Mouse (Mus musculus) embryo, embryonic 10.5 days (tissue): Measurements from ENCODE around the gene Mrm3.
A peak's percentile ranks its signal among the peaks of the same experiment; 100 is the strongest.
"Not testable (repeated sequence)": the region's sequence is repeated elsewhere in the genome, so short reads cannot be mapped to it uniquely, and the experiment has no call there.

Experiments
- DNase-seq: peaks from one replicate; pipeline ENCODE4 v3.0.0-alpha.2; 2015; ENCODE audit warnings: low spot score

The Mrm3 gene

DNA sequence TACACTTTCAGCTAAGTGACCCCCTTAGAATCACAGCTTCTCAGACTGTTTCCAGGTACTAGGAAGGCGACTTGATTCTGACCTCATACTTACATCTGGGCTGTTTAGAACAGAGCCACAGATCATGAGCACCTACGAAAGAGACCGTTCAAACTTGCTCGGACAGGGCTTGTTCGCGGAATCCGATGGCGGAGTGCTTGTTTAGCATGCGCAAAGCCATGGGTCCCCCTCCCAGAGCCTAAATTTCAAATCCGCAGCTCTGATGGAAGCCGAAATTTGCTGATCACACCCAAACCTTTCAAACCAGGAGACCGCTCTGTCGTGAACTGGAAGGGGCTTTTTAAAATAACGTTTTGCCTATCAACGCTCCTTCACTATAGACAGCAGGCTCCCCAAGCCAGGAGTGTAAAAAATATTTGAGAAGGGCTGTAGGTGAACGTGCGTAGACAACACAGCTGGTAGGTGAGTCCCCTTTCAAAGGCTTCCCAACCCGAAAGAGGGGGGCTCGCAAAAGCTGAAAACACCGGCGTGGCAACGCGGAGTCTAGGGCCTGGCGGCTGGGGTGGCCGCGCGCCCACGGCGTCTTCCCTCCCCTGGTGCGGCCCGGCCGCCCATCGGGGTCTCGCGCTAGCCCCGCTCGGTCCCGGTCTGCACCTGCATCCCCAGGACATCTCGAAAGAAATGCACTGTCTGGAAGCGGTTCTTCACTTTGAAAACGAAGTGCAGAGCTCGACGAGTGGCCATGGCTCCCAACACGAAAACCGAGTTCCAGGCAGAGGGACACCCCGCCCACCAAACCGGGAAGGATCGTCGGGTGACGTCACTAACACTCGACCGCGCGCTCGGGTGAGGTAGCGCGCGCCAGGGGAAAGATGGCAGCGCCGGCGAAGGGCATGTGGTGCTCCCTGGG is at the start of gene Mrm3, which contains the start of gene Glod4:
Gene Mrm3, plus strand, starts transcription at position 815 of the 910 bp plus-strand sequence.
Gene Glod4, minus strand, starts transcription at position 825 of the 910 bp plus-strand sequence.
- DNase-seq = peak; percentile 96

DNA sequence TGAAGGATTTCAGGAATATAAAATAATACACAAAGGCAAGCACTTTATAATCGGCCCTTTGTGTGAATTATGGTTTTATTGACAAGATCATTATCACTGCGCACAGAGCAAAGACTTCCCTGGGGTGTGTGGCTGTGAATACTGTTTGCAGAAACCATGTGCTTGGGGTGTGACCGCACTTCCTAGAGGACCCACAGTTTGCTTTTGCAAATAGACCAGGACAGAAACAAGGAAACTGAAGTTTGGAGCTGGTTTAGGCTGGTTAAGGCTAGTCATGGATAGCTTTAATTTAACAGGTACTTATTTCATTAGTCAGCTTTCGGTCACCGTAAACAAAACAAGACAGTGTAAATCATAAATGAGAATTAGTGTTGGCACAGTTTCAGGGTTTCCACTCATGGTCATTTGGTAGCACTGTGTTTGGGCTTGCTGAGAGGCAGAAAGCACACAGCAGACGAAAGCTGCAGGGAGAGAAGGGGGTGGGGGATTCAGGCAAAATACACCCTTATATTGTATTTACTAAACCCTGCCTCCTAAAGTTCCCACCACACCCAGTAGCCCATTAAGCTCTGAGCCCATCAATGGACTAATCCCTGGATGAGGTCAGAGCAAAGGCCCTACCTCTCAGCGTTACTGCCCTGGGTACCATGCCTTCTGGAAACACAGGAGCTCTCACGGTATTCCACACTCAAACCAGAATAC is 47.1 kb upstream of the Mrm3 start:
- no peak for DNase-seq

DNA sequence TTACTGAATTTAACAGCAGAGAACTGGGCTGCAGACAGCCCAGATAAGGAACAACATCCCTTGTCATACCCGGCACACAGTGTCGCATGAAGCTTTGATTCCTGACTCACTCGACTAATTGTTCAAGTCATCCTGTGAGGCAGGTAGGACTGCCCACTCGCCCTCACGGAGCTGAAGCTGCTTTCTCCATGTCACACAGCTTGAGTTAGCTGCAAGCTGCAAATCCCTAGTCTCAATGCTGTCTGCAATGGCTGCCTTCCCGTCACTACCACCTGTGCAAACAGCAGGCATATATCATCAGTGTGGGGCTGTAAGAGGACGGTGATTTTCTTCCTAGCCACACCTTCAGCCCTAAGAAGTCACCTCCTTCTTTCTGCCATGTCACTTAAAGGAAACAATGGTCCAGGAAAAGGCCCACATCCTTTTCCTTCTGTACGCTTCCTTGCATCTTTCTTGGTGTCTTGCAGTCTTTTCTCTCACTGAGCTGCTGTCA is 46.5 kb upstream of the Mrm3 start:
- DNase-seq = no peak

DNA sequence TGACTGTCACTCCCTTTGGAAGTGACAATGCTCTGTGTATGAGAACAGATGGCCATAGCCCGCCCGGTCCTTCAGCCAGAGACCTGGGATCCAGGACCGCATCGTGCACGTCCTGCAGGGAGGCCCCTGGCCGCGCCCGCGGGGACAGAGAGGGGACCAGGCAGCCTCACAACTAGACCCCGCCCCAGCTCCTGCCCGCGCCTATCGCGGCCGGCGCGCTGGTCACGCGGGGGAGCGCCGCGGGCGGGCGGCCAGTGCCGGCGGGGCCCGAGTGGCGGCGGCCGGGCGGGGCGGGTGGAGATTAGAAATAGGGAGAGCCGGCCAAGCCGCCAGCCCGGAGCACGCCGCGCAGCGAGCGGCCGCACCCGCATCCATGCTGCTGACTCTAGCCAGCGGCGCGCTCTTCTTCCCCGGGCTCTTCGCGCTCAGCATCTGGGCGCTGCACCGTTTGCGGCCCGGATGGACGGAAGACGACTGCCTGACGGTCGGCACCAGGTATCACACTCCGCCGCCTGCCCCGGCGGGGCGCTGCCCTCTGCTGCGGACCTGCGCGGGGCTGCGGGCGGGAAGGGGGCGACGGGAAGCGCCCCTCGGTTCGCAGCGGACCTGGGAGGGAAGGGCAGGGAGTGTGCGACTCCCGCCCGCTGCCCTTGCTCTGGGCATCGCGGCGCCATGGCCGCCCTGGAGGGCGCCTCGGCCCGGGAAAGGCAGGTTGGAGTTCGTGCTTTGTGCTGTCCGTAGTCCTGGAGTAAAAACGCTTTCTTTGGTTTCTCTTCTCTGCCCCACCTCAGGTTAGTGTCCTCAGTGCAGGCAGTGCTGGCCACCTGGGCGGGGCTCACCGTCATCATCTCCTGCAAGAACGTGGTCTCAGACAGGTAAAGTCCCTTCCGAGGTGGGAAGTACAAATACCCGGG is 41.5 kb upstream of the Mrm3 start:
- DNase-seq = peak; percentile 87

DNA sequence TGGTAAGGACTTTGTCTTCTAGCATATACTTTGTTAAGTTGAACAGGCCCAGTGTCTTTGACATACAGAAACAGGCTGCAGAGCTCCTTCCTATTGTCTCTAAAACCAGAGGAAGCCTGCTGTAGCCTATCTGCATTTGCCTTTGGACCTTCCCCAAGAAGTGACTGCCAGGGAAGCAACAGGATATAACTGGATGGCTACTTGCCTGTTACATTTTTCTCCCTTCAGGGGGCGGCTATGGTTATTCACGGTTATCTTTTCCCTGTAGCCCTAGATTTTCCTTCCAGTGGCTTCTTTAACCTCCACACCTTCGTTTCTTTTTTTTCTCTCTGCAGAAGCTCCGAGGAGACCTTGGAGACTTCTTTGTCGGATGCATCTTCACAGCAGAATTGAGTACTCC is 36.7 kb upstream of the Mrm3 start:
- no peak for DNase-seq

DNA sequence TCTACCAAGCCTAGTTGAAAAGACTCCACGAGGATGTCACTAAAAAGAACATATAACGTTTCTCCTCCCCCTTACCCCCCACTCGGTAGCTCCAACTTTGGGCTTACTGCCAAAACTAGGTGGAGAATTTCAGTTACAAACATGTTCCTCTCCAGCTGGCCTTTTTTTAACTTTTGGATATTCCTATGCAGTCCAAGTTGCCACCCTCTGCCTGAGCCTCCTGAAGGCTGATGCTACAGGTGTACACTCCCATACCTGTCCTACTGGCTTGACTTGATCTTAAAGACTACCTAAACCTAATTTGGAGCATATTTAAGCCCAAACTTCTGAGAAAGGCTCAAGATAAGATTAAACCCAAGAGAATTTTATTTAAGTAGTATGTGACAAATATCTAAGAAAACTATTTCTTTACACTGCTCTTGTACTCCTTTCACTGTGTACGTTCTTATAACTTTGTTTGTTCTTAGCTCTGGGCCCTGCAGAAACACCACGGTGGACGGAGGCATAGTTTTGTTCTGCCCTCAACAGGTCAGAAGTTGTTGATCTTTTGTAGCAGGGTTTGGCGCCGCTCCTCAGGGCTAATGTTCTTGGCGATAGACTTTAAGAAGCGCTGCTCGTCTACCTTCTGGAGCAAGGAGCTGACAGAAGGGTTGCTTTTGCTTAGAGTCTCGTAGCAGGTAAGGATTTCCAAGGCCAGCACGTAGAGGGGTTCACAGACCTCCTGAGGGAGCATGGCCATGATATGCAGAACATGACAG is 33.1 kb upstream of the Mrm3 start:
- no peak for DNase-seq

DNA sequence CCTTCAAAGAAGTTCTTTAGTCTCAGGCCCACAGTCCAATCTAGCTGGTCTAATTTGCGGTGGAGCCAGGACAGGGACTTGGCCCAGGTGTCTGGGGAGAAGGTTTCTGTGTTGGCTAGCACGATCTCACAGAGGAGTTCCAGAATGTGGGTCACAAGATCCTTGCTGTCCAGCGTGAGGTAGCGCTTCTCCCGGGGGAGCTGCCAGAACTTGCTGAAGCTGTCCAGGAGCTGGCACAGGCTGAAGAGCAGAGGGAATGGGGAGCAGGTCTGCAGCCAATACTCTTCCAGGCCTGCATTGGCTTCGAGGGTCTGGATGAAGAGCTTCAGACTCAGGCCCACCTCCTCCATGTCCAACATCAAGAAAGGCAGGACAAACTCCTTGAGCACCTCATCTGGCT is 31.9 kb upstream of the Mrm3 start:
- DNase-seq = not testable (repeated sequence)

DNA sequence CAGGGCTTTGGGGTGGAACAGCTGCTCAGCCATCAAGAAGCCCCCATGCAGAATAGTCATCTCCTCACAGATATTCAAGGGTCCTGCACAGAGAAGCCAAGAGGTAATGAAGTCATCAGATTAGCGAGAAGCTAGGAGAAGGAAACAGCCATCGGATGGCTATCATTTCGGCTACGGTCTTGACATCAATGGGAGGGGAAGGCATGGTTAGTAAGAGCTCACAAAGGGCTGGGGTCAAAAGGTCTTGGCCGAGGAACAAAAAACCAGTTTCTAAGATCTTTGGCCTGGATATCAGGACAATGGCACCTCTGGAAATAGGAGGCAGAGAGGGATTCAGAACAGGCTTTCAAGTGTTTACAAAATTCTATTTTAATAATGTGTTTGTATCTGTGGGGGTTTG is 29.7 kb upstream of the Mrm3 start:
- peak; percentile 52 for DNase-seq

DNA sequence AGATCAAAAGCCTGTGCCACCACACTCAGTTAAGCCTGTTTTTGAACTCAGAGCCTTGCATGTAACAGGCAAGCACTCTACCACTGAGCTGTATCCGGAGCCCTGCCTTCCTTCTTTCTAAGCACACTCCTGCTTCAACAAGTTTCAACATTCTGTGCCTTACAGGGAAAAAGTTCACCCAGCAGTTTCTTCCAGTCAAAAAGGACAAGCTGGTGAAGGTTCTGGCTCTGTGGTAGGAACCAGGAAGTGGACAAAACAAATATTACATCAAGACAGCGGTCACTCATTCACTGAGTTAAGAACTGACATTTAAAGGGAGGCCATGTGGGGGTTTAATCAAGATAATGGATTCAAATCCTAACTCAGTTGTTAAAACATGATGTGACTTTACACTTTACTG is 28.5 kb upstream of the Mrm3 start:
- no peak for DNase-seq

DNA sequence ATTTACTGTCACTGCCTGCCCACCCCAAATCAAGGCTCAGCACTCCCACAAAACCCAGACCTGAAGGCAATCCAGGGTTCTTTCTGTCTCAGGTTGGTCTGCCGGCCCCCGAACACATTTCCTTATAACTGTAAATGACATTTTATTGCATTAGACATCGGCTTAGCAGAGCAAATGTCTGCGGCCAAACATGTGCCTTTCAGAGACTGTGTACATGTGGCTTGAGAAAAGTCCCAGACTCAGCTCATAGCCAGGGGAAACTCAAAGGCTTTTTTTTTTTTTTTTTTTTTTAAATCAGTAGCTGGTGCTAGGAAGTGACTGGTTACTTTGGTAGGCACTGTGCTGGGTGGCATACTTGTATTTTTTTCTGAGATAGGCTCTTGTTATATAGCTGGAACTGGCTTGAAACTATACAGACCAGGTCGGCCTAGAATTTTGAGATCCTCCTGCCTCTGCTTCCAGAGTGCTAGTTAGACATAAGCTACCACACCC is 27.4 kb upstream of the Mrm3 start:
- DNase-seq = no peak

DNA sequence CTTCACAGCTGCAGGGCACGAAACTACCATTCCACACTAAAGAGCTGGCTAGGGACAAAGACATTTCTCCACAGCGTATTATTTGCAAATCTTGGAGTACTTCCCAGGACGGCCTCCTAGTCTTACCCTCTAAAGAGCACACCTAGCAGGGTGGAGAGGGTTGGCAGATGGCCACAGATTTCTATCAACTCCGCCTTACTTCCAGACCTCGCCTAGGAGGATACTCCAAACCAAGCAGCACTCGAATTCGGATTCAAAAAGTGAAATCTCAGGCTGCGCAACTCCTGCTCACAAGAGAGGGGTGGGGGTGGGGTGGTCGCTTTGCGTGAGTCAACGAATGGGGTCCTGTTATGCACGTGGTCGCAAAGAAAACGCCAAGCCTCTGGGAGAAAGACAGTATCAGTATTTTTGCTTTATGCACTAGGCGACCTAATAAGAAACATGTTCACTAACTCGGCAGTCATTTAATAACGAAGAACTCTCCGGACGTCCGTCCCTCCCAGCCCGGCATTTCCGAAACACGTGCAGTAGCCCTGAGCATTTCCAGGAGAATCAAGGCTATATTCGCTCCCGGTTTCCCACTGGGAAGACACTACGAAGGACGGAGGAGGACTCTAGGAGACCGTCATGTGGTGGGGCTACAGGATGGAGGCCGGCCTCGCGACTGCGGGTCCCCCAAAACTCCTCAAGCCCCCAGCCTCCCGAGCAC is 26.7 kb upstream of the Mrm3 start:
- peak; percentile 72 for DNase-seq

DNA sequence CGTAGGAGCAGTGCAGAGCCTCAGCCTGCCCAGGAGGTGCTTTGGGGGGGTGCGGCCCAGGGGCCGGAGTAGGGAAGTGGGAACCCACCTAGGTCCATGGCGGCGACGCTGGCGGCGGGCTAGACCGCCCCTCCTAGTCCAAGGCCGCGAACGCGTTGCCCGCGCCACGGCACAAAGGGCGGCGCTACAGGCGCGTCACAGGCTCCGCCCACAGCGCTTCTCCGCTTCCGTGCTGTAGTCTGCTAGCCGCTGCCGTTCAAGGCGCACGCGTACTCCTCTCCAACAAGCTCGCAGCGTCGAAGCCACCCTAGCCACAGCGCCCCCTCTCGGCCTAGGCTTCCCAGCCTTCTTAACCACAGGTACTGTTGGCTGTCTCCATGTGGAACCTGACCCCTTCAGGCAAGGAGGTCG is 26.1 kb upstream of the Mrm3 start, which contains the start of the genes Dbil5 and Gemin4:
Gene Dbil5, plus strand, starts transcription at position 219 of the 411 bp plus-strand sequence.
Gene Gemin4, minus strand, starts transcription at position 275 of the 411 bp plus-strand sequence.
- peak; percentile 99 for DNase-seq

DNA sequence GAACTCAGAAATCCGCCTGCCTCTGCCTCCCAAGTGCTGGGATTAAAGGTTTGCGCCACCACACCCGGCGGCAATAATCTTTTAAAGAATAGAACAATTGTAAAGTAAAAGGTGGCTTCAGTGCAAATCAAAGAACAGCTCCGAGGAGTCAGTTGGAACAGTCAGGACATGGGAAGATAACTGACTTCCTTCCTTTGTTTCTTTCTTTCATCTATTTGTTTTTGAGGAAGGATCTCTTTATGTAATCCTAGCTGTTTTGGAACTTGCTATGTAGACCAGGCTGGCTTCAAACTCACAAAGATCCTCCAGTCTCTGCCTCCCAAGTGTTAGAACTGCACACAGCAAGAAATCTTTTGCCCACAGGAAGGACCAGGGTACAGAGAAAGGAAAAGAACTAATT is 18.9 kb upstream of the Mrm3 start:
- DNase-seq = no peak

DNA sequence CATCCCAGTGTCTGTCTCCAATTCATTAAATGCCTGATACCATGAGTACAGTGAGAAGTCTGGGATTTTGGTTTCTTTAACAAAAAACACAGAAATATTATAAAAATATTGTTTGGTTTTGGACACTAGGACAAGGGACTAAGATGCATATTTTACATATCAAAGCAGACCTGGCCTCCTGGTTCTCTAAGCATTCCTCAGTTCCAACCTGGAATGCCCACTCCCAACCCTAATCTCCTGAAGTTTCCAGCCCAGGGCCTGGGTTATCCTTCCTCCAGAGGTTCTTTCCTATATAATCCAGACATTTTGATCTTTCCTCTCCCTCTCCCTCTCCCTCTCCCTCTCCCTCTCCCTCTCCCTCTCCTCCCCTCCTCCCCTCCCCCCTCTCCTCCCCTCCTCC is 18.5 kb upstream of the Mrm3 start:
- no peak for DNase-seq

DNA sequence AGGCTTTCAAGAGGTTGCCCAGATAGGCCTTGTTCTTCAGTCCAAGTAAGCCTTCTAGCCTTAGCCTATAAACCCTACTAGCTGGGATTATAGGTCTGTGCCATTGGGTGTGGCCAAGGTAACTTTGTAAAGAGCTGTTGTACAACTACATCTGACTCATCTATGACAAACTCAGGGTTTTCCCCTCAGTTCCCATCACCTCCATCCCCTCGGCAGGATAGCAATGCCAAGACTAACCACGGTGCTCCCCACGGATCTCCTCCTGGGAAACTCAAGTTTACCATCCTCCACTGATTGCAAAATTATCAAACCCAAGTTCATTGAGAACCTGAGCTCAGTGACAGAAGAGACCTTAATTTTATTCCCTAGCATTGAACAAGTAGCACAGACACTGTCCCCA is 7.4 kb upstream of the Mrm3 start:
- DNase-seq = no peak

DNA sequence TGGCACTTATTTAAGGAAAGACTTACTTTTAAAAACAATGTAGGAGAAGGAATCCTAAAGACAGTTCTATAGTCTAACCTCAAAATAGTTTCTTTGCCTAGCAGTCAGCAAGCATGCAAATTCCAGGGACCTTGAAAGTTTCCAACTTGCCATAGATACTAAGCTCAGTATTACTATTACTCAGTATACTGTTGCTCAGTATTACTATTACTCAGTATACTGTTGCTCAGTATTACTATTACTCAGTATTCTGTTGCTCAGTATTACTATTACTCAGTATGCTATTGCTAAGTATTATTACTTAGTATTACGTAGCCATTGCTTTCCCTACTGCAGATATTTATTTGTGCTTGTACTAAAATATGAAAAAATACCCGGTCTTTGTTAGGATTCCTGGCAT is 3.8 kb upstream of the Mrm3 start:
- no peak for DNase-seq

DNA sequence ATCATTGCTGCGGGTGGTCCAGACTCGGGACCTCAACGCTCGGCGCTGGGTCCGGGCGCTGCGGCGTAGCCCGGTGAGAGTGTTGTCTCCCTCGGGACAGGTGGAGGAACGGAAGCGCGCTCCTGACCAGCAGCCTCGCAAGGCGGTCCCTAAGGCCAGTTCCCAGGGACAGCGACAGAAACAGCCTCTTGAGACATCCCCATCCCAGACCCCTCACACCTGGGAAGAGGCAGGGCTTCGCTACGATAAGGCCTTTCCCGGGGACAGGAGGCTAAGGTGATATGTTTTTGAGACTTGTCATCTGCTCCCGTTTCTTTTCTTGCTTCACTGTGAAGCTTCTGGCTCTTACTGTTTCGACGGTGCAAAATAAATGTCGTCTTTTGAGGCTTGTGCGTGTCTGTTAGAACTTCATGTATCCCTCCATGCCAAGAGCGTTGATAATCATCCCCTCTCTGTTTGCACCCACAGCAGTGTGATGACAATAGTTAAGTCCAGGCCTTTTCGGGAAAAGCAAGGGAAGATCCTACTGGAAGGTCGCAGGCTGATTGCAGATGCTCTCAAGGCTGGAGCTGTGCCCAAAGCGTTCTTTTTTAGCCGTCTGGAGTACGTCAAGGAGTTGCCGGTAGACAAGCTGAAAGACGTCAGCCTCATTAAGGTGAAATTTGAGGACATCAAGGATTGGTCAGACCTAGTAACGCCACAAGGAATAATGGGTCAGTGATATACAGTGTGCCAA is 464 bp downstream of the Mrm3 start:
- DNase-seq = no peak

DNA sequence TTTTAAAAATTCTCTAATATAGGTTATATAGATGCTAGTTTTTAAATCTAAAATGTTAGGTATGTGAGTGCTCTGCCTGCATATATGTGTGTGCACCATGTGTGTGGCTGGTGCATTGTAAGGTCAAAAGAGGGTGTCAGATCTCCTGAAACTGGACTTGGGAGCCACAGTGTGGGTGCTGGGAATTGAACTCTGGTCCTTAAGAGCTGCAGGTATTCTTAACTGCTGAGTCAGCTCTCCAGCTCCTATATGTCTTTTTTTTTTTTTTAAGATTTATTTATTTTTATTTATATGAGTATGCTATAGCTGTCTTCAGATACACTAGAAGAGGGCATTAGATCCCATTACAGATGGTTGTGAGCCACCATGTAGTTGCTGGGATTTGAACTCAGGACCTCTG is 2.9 kb downstream of the Mrm3 start:
- DNase-seq = no peak

DNA sequence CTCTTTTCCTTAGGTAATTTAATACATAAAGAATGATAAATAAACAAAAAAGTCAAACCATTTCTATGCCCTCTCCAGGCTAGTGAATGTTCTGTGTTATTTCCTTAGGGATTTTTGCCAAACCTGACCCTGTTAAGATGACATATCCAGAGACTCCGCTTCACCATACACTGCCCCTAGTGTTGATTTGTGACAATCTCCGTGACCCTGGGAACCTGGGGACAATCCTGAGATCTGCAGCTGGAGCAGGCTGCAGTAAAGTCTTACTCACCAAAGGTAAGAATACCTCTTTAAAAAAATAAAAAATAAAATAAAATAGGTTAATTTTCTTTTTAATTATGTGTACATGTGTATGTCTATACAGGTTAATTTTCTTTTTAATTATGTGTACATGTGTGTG is 3.7 kb downstream of the Mrm3 start:
- no peak for DNase-seq

DNA sequence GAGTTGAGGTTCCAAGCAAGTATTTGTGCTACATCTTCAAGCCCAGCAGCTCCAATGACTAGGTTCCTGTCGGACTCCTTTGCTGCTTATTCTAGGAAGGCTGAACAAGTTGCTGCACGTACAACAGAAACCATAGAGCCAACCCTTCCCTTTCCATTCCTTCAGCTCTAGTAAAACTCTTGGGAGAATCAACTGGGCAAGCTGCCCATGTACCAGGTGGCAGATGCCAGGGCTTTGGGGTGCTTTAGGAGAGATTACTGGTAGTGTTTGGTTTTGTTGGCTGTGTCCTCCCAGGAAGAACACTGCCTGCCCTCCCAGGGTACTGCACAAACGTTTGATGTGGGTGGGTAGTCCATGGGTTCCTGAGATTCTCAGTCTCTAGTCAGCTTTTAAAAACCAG is 8.5 kb downstream of the Mrm3 start:
- no peak for DNase-seq
